Mouse (Mus musculus) E14TG2a.4 (cell line): ENCODE measurements around the gene Lmx1b.

ENCODE experiments used
- CTCF ChIP-seq: conservative IDR thresholded peaks from 2 replicates; pipeline ENCODE4 v1.5.1; 2014; ENCODE audit warnings: low read length
- NANOG ChIP-seq: IDR thresholded peaks from 2 replicates; pipeline ENCODE4 v1.6.1; 2014; ENCODE audit warnings: borderline replicate concordance, low read length, mixed read lengths
- POU5F1 ChIP-seq: IDR thresholded peaks from 2 replicates; pipeline ENCODE4 v1.6.1; 2014; ENCODE audit warnings: low read length, borderline replicate concordance

DNA sequence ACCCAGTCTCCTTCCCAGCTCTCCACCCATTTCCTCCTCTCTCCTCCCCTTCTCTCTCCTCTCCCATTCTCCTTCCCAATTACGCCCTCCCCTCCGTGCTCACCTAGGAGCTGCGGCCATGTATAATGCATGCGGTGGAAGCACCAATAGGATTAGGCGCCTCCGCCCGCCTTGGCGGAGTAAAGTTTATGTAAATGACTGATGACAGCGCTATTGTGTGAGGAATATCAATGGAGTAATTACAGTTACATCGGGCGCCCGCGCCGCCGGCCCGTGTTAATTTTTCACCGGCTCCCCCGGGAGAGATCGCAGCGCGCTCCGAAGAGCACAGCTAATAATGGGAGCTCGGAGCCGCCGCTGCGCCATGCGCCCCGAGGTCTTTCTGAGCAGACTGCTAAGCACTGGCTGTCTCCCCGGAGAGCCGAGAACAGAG, 23.9 kb downstream of the Lmx1b start:
- TF ChIP-seq CTCF (no peak), NANOG (no peak), POU5F1 (no peak)
